Mouse (Mus musculus) CD4-positive naive resting alpha-beta T cell, adult 76 days (primary cell): Measurements from ENCODE around the gene 4921501E09Rik. TPM values are rescaled to one million over a fixed set of nuclear protein-coding genes. Genes with fewer than 3 reads are reported as not detected.

Experiments
- total RNA-seq: library from RNA; stranded (reverse); gene quantifications from one replicate; pipeline ENCODE4 v1.2.4, GENCODE M21; 2023

4921501E09Rik gene
- not detected for total RNA-seq

DNA sequence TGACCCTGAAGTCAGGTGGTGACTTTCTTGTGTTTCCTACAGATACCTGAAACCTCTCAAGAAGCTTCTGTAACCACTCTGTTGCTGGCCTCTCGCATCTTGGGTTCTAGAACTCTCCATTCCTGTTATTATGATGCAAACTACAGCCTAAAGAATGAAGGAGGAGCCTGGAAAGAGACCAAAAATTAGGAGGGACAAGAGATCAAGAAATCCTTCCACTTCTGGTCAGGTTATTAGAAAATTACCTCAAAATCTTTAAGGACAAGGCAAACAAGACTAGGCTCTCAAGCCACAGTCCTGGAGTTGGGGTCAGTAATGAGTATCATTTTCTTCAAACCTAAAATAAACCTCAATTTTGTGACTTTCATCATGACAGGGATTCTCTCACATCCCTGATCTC lies at the start of gene 4921501E09Rik:
Gene 4921501E09Rik (minus strand): TSS at position 101 of the 400 bp plus-strand sequence.

DNA sequence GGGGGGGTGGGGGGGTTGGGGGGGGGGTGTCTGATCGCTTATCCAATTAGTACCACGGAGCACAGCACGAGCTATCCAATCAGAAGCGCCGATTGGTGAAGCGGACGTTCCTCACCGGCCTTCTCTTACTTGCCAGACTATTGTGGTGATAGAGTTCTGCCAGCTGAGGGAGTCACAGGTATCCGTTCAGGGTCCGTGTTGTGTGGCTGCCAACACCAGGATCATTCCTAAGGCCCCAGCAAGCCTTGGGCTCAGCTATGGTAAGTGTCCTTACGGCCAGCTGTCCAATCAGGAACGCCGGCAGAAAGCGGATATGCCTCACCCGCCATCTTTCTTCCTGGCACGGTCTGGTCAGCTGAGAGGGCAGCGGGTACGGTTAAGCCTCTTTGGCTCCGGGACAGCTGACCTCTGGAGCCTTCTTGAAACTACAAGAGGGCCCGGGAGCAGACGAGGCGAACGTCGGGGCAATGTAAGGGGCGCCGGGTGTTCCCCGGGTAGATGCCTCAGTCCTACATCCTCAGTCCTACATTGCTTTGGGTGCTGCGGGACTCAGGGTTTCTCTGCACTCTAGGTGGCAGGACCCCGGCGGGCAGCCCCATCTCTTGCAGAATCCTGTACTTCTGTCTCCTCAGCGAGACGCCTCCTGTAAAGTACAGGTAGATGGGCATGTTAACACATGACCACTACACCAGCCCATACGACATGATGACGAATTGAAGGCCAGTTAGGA lies 21.5 kb upstream of the 4921501E09Rik start, which contains the start of gene Zfp563:
Gene Zfp563 (plus strand): TSS at position 91 of the 730 bp plus-strand sequence.

DNA sequence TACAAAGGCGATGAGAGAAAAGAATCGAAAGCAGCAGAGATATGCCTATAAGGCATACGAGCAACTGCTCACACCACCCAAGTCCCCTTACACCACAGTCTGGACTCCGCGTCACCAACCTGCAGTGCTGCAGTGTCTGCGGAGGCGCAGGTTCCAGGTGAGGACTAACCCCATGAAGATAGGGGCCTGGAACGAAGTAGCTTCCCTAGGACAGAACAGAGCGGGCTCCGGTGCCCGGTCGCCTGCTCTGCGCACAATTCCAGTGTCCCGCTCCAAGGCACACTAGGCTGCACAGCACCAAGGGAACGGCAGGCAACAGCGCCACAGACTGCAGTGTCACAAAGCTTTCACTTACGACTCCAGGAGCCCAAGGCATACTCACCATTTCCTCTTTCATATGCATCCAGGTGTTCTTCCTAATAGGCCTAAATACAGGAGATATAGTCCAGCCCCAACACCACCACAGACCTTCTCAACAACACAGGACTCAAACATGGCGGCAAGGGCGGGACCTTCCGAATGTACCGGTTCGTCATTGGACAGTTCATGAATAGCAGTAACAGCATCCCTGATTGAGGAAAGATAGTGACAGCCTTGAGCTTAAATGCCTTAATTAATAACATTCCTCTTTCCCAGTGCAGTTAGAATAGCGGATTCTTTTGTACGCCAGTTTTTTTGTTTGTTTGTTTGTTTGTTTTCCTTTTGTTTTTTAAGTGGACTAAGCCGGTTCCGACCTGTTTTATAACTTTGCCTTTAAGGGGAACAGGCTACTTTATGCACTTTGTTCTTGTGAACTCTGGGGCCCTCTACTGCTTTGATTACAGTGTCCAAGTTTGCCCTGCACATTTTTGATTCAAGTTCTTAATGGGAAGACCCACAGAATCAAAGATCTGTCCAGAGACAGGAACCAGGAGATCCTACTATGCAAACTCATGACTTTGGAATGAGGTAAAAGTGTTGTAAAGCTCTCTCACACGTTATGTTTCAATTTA lies 34.7 kb downstream of the 4921501E09Rik start, which contains the start of gene Zfp763:
Gene Zfp763 (minus strand): TSS at position 503 of the 992 bp plus-strand sequence.

Other genes with a start within 250 kb of the 4921501E09Rik start
- 10.6 TPM for gene Zfp799, start 237.8 kb downstream of the 4921501E09Rik start, total RNA-seq
- gene Zfp870, start 176.4 kb downstream of the 4921501E09Rik start, total RNA-seq: 0.62 TPM
- gene Cyp4f14, start 150.7 kb downstream of the 4921501E09Rik start, total RNA-seq: not detected
- gene Cyp4f13, start 120.7 kb downstream of the 4921501E09Rik start, total RNA-seq: 61.3 TPM
- 32.4 TPM for gene Zfp472, start 102.2 kb downstream of the 4921501E09Rik start, total RNA-seq
- gene Zfp952, start 74.9 kb downstream of the 4921501E09Rik start, total RNA-seq: 13.1 TPM
- 3.6 TPM for gene Zfp763, start 34.7 kb downstream of the 4921501E09Rik start, total RNA-seq
- 3.2 TPM for gene Zfp563, start 21.3 kb upstream of the 4921501E09Rik start, total RNA-seq
- gene Morc2b, start 71.6 kb upstream of the 4921501E09Rik start, total RNA-seq: not detected
- not detected for gene Olfr55, start 100.4 kb upstream of the 4921501E09Rik start, total RNA-seq
- gene Olfr239, start 123.2 kb upstream of the 4921501E09Rik start, total RNA-seq: not detected
- not detected for gene Olfr1564, start 153.6 kb upstream of the 4921501E09Rik start, total RNA-seq
- 8.2 TPM for gene Zfp955a, start 187.1 kb upstream of the 4921501E09Rik start, total RNA-seq
- gene Olfr63, start 196.6 kb upstream of the 4921501E09Rik start, total RNA-seq: not detected
- 6.1 TPM for gene Zfp955b, start 221.5 kb upstream of the 4921501E09Rik start, total RNA-seq